ENCODE assay signal across 9 mouse cellular contexts in the genomic region with DNA sequence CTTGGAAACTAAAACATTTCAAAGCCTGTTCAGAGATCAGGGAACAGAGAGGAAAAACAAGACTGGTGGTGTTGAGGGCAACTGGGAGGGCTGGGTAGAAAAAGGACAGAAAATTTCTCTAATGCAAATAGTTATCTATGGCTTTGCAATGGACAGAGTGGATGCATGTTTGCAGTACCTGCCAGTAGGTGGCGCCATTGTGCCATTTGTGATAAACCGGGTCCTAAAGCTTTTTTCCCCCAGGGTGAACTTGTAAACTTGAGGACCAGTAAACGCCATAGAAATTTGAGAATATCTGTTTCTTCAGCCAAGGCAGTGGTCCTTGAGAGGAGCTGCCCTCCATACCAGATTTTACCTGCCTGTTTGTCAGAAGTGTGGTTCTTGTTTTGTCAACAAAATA. TPM values are rescaled to one million over a fixed set of nuclear protein-coding genes. Genes with fewer than 3 reads are reported as not detected.
DNase-seq lines count a peak whose midpoint lies in the region; ATAC-seq and TF ChIP-seq lines count a peak whose summit lies in the region.
"Had no signal": no experiment of that assay in that cellular context is flagged by ENCODE, and none has a peak within 500 bp of the region (broad histone marks: within the 10 kb centered on the region; RNA-seq: fewer than 3 reads in every experiment).

No protein-coding gene starts in this region.

- no peaks in the 10 kb centered on the region for H3K4me1 ChIP-seq in limb, embryonic 14.5 days (ENCODE audit: control insufficient read depth, insufficient read depth, low read length)

- no peaks in the 10 kb centered on the region for H3K27me3 ChIP-seq in limb, embryonic 14.5 days (ENCODE audit: control insufficient read depth, insufficient read depth, low read length)

- intact Hi-C loops in heart, postnatal 14 days (cut with DNase I): loop anchor here (2.0 to 5.0 kb wide), 4 partner anchors 70 to 322 kb away; a partner anchor contains a TSS

- H3K9me3 ChIP-seq in limb, embryonic 14.5 days (ENCODE audit: control insufficient read depth, low read length): no peaks in the 10 kb centered on the region
- H3K9me3 ChIP-seq: midbrain, embryonic 12.5 days had no signal

- no peak overlapping the region for H3K4me2 ChIP-seq in limb, embryonic 14.5 days (replicated peaks; ENCODE audit: low read depth, low read length, severe bottlenecking)
- H3K4me2 ChIP-seq: midbrain, embryonic 12.5 days had no signal

- no peak overlapping the region for H3K9ac ChIP-seq in limb, embryonic 14.5 days (ENCODE audit: low read depth, low read length, severe bottlenecking)
- H3K9ac ChIP-seq: midbrain, embryonic 12.5 days had no signal

- peak; percentile 67 to 79 for DNase-seq in left cerebral cortex, adult 18-20 months (ENCODE audit: low spot score in 2 of 2)
- no peak for DNase-seq in left cerebral cortex, adult 11 months (ENCODE audit: low spot score)
- DNase-seq in T-cell, adult 2 months (ENCODE audit: low spot score): peak; percentile 69
- DNase-seq in cerebellum, postnatal 4 days (ENCODE audit: low spot score in 2 of 2): peak; percentile 74 to 80
- DNase-seq in heart, postnatal 14 days: peak; percentile 82 to 85
- DNase-seq in limb, embryonic 14.5 days (ENCODE audit: low spot score): peak; percentile 81
- DNase-seq in retina, adult 2 months (ENCODE audit: low read depth, low spot score): peak; percentile 28
- DNase-seq in urinary bladder, postnatal 14 days (ENCODE audit: low spot score): peak; percentile 79

- no peak overlapping the region for H3K27ac ChIP-seq in limb, embryonic 14.5 days (replicated peaks; ENCODE audit: low read depth, low read length)
- H3K27ac ChIP-seq: midbrain, embryonic 12.5 days had no signal

- H3K4me3 ChIP-seq in limb, embryonic 14.5 days (replicated peaks; ENCODE audit: low read length): no peak overlapping the region
- H3K4me3 ChIP-seq: midbrain, embryonic 12.5 days had no signal

- no peak for TF ChIP-seq POLR2A in limb, embryonic 14.5 days (IDR thresholded peaks at IDR 0.05; ENCODE audit: borderline replicate concordance, extremely low read depth, insufficient read depth, insufficient read length)

- peak; percentile 43; the same call in 1 of the 2 replicates for ATAC-seq in limb, embryonic 14.5 days (ENCODE audit: low FRiP score, low read depth)

- WGBS in limb, embryonic 14.5 days: 0% methylated on average over 3 of the region's 3 CpGs

- H3K36me3 ChIP-seq in limb, embryonic 14.5 days (ENCODE audit: control insufficient read depth, insufficient read depth, low read length): no peaks in the 10 kb centered on the region
- H3K36me3 ChIP-seq: midbrain, embryonic 12.5 days had no signal

RNA-seq across cellular contexts. Expression of a gene that starts 10.1 kb away (rescaled TPM):
- 10 to 100 TPM; 17.7 to 18.3 TPM for total RNA-seq in left cerebral cortex, adult 18-20 months (2021)
- total RNA-seq in heart, postnatal 14 days (2021): 100 to 1,000 TPM; 121 to 136 TPM
- polyA plus RNA-seq in limb, embryonic 14.5 days (2012; rRNA removed): 5.5 and 7.4 TPM in 2 replicates
- 4.0 and 5.6 TPM in 2 replicates for polyA plus RNA-seq in limb, embryonic 14.5 days (2014; fragmentation: Nextera tagmentation; extraction: Ambion mirVana)

RNA-seq across cellular contexts. Expression of a gene that starts 10.8 kb away (rescaled TPM):
- total RNA-seq in left cerebral cortex, adult 18-20 months (2021): not detected
- total RNA-seq in heart, postnatal 14 days (2021): not detected
- 0.01 and 0.03 TPM in 2 replicates for polyA plus RNA-seq in limb, embryonic 14.5 days (2012; rRNA removed)
- not detected in 2 replicates for polyA plus RNA-seq in limb, embryonic 14.5 days (2014; fragmentation: Nextera tagmentation; extraction: Ambion mirVana)

Comparison
In these comparisons a context has a peak if more than half of its experiments do, and no peak if none do; other contexts are left out.
1. RNA of a gene that starts 10.1 kb away (total RNA-seq): 121 to 136 TPM in heart, postnatal 14 days; 17.7 to 18.3 TPM in left cerebral cortex, adult 18-20 months; every median in the first group is over 4 times any median in the second.